Mouse (Mus musculus) thymus, postnatal 10 days (tissue): ENCODE measurements at regions not wholly inside any gene's neighbourhood (a gene's known extent, or its start where the extent isn't known, plus 50 kb on each side); places are given as distances from the start of the nearest gene placed in this dataset.

Experiments
- DNase-seq, 2 experiments: peaks; one replicate each; pipeline ENCODE4 v3.0.0; 2021; ENCODE audit warnings: low spot score in 2 of 2

- no peak for DNase-seq
Measured at GRCm38 (mm10) chr8:113183186-113183585, 452.2 kb upstream of the Mon1b start.

DNA sequence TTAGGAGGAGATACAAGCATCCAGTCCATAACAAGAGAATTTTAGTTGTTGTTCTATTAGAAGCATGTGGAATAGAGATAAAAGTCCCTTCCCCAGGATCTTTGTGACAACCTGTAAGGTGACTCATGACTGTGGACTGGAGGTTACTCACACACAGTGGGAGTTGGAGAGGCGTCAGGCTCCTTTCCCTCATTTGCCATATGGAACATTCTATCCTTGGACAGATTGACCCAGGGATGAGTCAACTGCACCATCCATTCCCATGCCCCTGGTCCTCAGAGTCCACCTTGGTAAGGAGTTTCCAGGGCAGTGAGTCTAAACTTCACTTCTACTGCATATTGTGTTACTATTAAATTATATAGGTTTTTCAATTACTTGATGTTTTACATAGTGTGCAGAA, 444.9 kb upstream of the Mon1b start:
- DNase-seq: no peak

DNA sequence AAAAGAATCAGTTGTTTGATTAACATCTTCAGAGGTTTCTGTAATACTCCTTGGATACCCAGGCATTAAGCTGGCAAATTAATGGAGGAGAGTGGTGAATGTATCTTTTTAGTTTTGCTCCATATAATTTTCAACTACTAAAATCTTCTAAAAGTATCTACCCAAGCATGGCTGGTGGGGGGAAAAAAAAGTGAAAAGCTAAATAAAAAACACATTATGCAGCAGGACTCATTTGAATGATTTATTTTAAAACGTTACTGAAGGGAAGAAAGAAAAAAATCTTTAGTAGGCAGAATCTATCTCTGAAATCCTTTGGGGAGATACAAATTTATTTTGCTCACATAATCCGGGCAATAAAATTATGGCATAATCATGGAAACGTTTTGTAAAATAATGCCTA, 443.9 kb upstream of the Mon1b start:
- DNase-seq: no peak
